Mouse (Mus musculus) liver, embryonic 12.5 days (tissue): ENCODE data around the gene Baiap2l2. TPM values are rescaled to one million over a fixed set of nuclear protein-coding genes. Genes with fewer than 3 reads are reported as not detected.
A peak's percentile ranks its signal among the peaks of the same experiment; 100 is the strongest.

Experiments
- ATAC-seq: fragments of 200-750 bp; cut with Nextera tagmentation; 2 replicates; pipeline ENCODE4 v1.8.0; 2017; ENCODE audit warnings: moderate number of reproducible peaks, mild to moderate bottlenecking, moderate library complexity
- H3K27ac ChIP-seq: fragments of 300-500 bp; sonication (generic); 2 replicates; pipeline ENCODE4 v1.5.1; 2016; ENCODE audit warnings: mild to moderate bottlenecking
- H3K27me3 ChIP-seq: fragments of 300-500 bp; sonication (generic); replicated peaks from 2 replicates; pipeline ENCODE4 v1.6.1; 2016; ENCODE audit warnings: mild to moderate bottlenecking, moderate library complexity
- H3K36me3 ChIP-seq: fragments of 300-500 bp; sonication (generic); 2 replicates; pipeline ENCODE4 v1.6.1; 2016; ENCODE audit warnings: mild to moderate bottlenecking, moderate library complexity
- H3K4me1 ChIP-seq: fragments of 300-500 bp; sonication (generic); 2 replicates; pipeline ENCODE4 v1.6.1; 2016
- H3K4me2 ChIP-seq: fragments of 300-500 bp; sonication (generic); 2 replicates; pipeline ENCODE4 v1.6.1; 2016; ENCODE audit warnings: mild to moderate bottlenecking, moderate library complexity
- H3K4me3 ChIP-seq: fragments of 300-500 bp; sonication (generic); 2 replicates; pipeline ENCODE4 v1.5.1; 2016; ENCODE audit warnings: mild to moderate bottlenecking, moderate library complexity
- H3K9ac ChIP-seq: fragments of 300-500 bp; sonication (generic); 2 replicates; pipeline ENCODE4 v1.6.1; 2016; ENCODE audit warnings: mild to moderate bottlenecking, moderate library complexity
- H3K9me3 ChIP-seq: fragments of 300-500 bp; sonication (generic); replicated peaks from 2 replicates; pipeline ENCODE4 v1.6.1; 2016; ENCODE audit warnings: mild to moderate bottlenecking, moderate library complexity
- WGBS: fragments of 180-500 bp; shearing (Covaris S2); methylation state at CpG from one replicate; pipeline ENCODE4 v1.1.7; 2016; ENCODE audit not compliant: insufficient replicate concordance; 5-methylcytosine and 5-hydroxymethylcytosine counted together
- polyA plus RNA-seq: library from polyadenylated mRNA; unstranded; fragments of >200 nt; fragmentation: Nextera tagmentation; extraction: Ambion mirVana; gene quantifications from 2 replicates; pipeline ENCODE4 v1.2.1, GENCODE M21; 2016

The Baiap2l2 gene
- polyA plus RNA-seq: 1.2 and 1.4 TPM in 2 replicates

DNA sequence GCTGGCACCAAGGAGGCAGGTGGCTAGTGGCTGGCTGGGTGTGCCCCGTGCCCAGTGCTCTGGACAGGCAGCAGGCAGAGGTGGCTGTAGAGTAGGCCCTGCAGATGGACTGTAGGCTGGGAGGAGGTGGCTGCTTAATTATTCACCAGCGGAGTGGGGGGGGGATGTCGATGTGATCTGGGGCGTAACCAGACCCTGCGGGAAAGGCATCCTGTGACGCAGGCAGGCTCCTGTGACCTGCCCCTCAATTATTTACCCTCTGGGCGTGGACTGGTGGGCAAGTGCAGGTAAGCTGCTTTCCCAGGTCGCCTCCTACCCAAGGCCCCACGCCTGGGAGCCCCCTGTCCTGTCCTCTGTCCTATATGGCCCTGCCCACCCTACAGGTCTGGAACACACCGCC lies at the start of gene Baiap2l2:
Gene Baiap2l2 (minus strand): TSS at position 139 of the 400 bp plus-strand sequence.
- Histone ChIP-seq H3K36me3 (peaks cover 42% of the 10 kb centered on the region), H3K9ac (no peak within 1 kb of the TSS), H3K4me3 (no peak within 1 kb of the TSS), H3K4me1 (peaks cover 24% of the 10 kb centered on the region), H3K27me3 (no peaks in the 10 kb centered on the region), H3K4me2 (0 out of 2 replicates have a peak within 1 kb of the TSS, but pooled peaks have one; percentile 24), H3K9me3 (no peaks in the 10 kb centered on the region), H3K27ac (peak within 1 kb of the TSS; percentile 26; the same call in 1 of the 2 replicates)
- 61% methylated on average over 10 of the region's 10 CpGs for WGBS
- ATAC-seq: 0 out of 2 replicates have a peak, but pooled peaks have one; percentile 5

GRCm38 (mm10) chr15:79333409-79333808 lies 48.1 kb upstream of the Baiap2l2 start:
- peaks cover 42% of the 10 kb centered on the region for H3K4me1 ChIP-seq
- no peak overlapping the region for H3K4me2 ChIP-seq
- peaks cover 11% of the 10 kb centered on the region for H3K27me3 ChIP-seq
- peak overlapping the region; percentile 71 for H3K27ac ChIP-seq
- H3K9ac ChIP-seq: no peak overlapping the region
- peak; percentile 77 for ATAC-seq
- no peaks in the 10 kb centered on the region for H3K9me3 ChIP-seq
- 51% methylated on average over 4 of the region's 4 CpGs for WGBS
- no peak overlapping the region for H3K4me3 ChIP-seq
- H3K36me3 ChIP-seq: no peaks in the 10 kb centered on the region

DNA sequence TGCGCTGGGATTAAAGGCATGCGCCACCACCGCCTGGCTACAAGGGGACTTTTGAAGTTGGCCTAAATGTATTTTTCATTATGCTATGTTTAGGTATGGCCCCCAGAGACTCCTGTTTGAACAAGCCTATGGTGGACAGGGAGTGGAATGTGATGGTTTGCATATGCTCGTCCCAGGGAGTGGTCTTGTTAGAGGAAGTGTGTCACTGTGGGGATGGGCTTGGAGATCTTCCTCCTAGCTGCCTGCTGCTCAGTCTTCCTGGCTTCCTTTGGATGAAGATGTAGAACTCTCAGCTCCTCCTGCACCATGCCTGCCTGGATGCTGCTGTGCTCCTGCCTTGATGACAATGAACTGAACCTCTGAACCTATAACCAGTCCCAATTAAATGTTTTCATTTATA lies 45.2 kb upstream of the Baiap2l2 start:
- H3K27me3 ChIP-seq: peaks cover 11% of the 10 kb centered on the region; the same call in 1 of the 2 replicates
- H3K36me3 ChIP-seq: no peaks in the 10 kb centered on the region
- H3K9ac ChIP-seq: no peak overlapping the region
- no peak for ATAC-seq
- H3K27ac ChIP-seq: peak overlapping the region; percentile 37; the same call in 1 of the 2 replicates
- WGBS: 70% methylated on average over 4 of the region's 4 CpGs
- H3K4me1 ChIP-seq: peaks cover 62% of the 10 kb centered on the region
- no peak overlapping the region for H3K4me3 ChIP-seq
- H3K9me3 ChIP-seq: no peaks in the 10 kb centered on the region
- H3K4me2 ChIP-seq: no peak overlapping the region

GRCm38 (mm10) chr15:79329979-79330363 lies 44.6 kb upstream of the Baiap2l2 start:
- Histone ChIP-seq H3K4me1 (peaks cover 62% of the 10 kb centered on the region), H3K9ac (no peak overlapping the region), H3K4me2 (no peak overlapping the region), H3K4me3 (no peak overlapping the region), H3K27me3 (peaks cover 6% of the 10 kb centered on the region; the same call in 1 of the 2 replicates), H3K9me3 (no peaks in the 10 kb centered on the region), H3K36me3 (no peaks in the 10 kb centered on the region), H3K27ac (no peak overlapping the region)
- no peak for ATAC-seq
- 82% methylated on average over 6 of the region's 6 CpGs for WGBS

GRCm38 (mm10) chr15:79329346-79329978 lies 44.1 kb upstream of the Baiap2l2 start:
- no peak overlapping the region for H3K9ac ChIP-seq
- no peak overlapping the region for H3K4me2 ChIP-seq
- no peak for ATAC-seq
- H3K9me3 ChIP-seq: no peaks in the 10 kb centered on the region
- no peaks in the 10 kb centered on the region for H3K36me3 ChIP-seq
- peaks cover 4% of the 10 kb centered on the region; the same call in 1 of the 2 replicates for H3K27me3 ChIP-seq
- WGBS: 90% methylated on average over 6 of the region's 6 CpGs
- no peak overlapping the region for H3K4me3 ChIP-seq
- H3K4me1 ChIP-seq: peaks cover 63% of the 10 kb centered on the region
- peak overlapping the region; percentile 91; the same call in 1 of the 2 replicates for H3K27ac ChIP-seq

GRCm38 (mm10) chr15:79328939-79329275 lies 43.6 kb upstream of the Baiap2l2 start:
- Histone ChIP-seq H3K36me3 (no peaks in the 10 kb centered on the region), H3K27ac (peak overlapping the region; percentile 91; the same call in 1 of the 2 replicates), H3K4me2 (peak overlapping the region; percentile 85), H3K27me3 (no peaks in the 10 kb centered on the region), H3K9me3 (no peaks in the 10 kb centered on the region), H3K4me1 (peaks cover 63% of the 10 kb centered on the region), H3K4me3 (no peak overlapping the region), H3K9ac (no peak overlapping the region)
- WGBS: 61% methylated on average over 4 of the region's 4 CpGs
- ATAC-seq: no peak

- Histone ChIP-seq H3K4me2 (peak within 1 kb of the TSS; percentile 85), H3K27me3 (no peaks in the 10 kb centered on the region), H3K36me3 (no peaks in the 10 kb centered on the region), H3K4me1 (peaks cover 63% of the 10 kb centered on the region), H3K9ac (peak within 1 kb of the TSS; percentile 87), H3K4me3 (peak within 1 kb of the TSS; percentile 69), H3K9me3 (no peaks in the 10 kb centered on the region), H3K27ac (peak within 1 kb of the TSS; percentile 91)
- WGBS: 1% methylated on average over 46 of the region's 46 CpGs
- peak; percentile 94 for ATAC-seq
Observed at GRCm38 (mm10) chr15:79328058-79328938, 43.0 kb upstream of the Baiap2l2 start, which contains the start of gene Pla2g6. Gene Pla2g6, minus strand, starts transcription at chr15:79328390.

GRCm38 (mm10) chr15:79326971-79327961 lies 41.9 kb upstream of the Baiap2l2 start:
- Histone ChIP-seq H3K9ac (peak overlapping the region; percentile 87), H3K27me3 (no peaks in the 10 kb centered on the region), H3K4me3 (peak overlapping the region; percentile 69), H3K27ac (peak overlapping the region; percentile 91), H3K4me1 (peaks cover 67% of the 10 kb centered on the region), H3K36me3 (no peaks in the 10 kb centered on the region), H3K4me2 (peak overlapping the region; percentile 85), H3K9me3 (no peaks in the 10 kb centered on the region)
- WGBS: 14% methylated on average over 20 of the region's 20 CpGs
- ATAC-seq: peak; percentile 40

DNA sequence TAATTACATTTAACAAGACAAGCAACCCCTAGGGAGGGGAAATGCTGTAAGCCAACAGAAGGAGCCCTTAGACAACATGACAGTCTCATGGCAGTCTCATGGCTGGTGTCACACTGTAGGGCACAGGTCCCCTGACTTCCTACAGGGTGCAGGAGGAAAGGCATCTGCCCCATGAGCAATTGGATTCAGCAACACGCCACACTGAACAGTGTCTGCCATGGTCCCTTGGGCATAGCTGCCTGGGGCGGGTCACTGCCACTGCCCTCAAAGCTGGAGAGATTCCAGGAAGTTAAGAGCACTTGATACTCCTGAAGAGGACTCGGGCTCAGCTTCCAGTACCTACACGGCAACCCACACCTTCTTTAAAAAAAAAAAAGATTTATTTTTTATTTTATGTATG lies 40.9 kb upstream of the Baiap2l2 start:
- Histone ChIP-seq H3K9ac (peak overlapping the region; percentile 87), H3K36me3 (no peaks in the 10 kb centered on the region), H3K27me3 (no peaks in the 10 kb centered on the region), H3K4me2 (peak overlapping the region; percentile 85), H3K27ac (peak overlapping the region; percentile 91), H3K9me3 (no peaks in the 10 kb centered on the region), H3K4me3 (peak overlapping the region; percentile 16; the same call in 1 of the 2 replicates), H3K4me1 (peaks cover 77% of the 10 kb centered on the region)
- 56% methylated on average over 4 of the region's 4 CpGs for WGBS
- ATAC-seq: no peak

DNA sequence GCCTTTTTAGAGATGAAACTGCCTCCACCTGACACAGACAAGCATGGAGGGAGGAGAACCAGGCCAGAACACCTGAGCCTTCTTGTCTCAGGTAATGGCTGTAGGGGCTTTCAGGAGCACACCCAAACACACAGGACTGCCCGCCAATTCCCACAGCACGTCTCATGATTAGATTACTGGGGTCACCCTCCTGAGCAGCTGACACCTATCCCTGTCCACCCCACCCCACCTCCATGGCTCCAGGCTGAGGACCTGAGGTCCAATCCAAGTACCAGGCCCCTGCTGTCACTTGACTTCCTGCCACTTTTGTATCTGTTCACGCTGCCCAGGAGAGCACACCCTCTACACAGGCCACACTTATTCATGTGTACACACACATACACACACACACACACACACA lies 40.4 kb upstream of the Baiap2l2 start:
- Histone ChIP-seq H3K4me2 (peak overlapping the region; percentile 85), H3K27me3 (no peaks in the 10 kb centered on the region), H3K36me3 (no peaks in the 10 kb centered on the region), H3K9me3 (no peaks in the 10 kb centered on the region), H3K4me3 (no peak overlapping the region), H3K27ac (peak overlapping the region; percentile 91; the same call in 1 of the 2 replicates), H3K4me1 (peaks cover 79% of the 10 kb centered on the region), H3K9ac (peak overlapping the region; percentile 87)
- ATAC-seq: no peak
- WGBS: 65% methylated on average over 3 of the region's 3 CpGs

DNA sequence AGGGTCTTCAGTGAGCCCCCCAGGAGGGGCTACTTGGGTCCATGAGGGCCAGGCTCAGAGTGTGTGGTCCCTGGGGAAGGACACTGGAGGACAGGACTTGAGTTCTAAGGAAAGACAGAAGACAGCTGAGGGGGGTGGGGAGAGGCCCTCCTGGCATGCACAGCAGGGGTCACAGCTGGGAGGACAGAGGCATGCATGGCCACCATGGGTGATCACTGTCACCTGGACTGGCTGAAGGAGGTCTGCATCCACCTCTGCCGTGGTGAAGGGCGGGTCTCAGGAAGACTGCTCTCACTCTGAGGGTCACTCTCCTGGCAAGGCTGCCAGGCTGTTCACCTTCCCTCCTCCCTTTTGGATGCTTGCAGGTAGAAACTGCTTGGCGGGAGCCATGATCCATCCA lies 39.0 kb upstream of the Baiap2l2 start:
- Histone ChIP-seq H3K4me2 (no peak overlapping the region), H3K27me3 (no peaks in the 10 kb centered on the region), H3K36me3 (peaks cover 5% of the 10 kb centered on the region), H3K4me3 (no peak overlapping the region), H3K4me1 (peaks cover 76% of the 10 kb centered on the region), H3K9ac (peak overlapping the region; percentile 10; the same call in 1 of the 2 replicates), H3K9me3 (no peaks in the 10 kb centered on the region), H3K27ac (peak overlapping the region; percentile 91; the same call in 1 of the 2 replicates)
- ATAC-seq: no peak
- 90% methylated on average over 3 of the region's 3 CpGs for WGBS
